Mouse (Mus musculus): ENCODE results near the gene Rnls. TPM values are rescaled to one million over a fixed set of nuclear protein-coding genes. Genes with fewer than 3 reads are reported as not detected.

Gene Rnls
- polyA plus RNA-seq, 1 experiment from 2014 or later: 10.0 TPM

DNA sequence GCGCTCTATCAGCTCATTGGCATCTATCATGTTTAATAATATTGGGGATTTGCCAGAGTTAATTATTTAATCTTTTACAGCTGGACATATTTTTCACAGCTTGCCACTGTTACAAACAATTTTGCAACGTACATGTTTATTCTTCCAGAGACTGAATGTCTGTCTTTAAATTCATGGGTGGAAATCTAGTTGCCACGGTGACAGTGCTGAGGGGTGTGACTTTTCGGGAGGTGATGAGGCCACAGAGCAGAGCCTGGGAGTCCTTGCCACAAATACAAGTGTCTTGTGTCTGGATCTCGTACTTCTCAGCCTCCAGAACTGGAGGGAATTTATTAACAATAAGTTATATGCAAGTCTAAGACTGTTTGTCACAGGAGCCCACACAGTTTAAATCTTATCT, 212.5 kb downstream of the Rnls start:
- 53% methylated on average over 5 of the region's 5 CpGs for WGBS
- Histone ChIP-seq H3K9ac (ENCODE audit: low read depth, low read length) (no peak overlapping the region), H3K4me3 (ENCODE audit: low read length) (no peak overlapping the region), H3K36me3 (ENCODE audit: control insufficient read depth, insufficient read depth, low read length) (no peaks in the 10 kb centered on the region), H3K27ac (ENCODE audit: low read depth, low read length) (no peak overlapping the region), H3K4me2 (ENCODE audit: low read length) (no peak overlapping the region), H3K27me3 (replicated peaks; ENCODE audit: control insufficient read depth, insufficient read depth, low read length) (no peaks in the 10 kb centered on the region), H3K4me1 (ENCODE audit: control insufficient read depth, insufficient read depth, low read depth, low read length) (no peaks in the 10 kb centered on the region), H3K9me3 (ENCODE audit: control insufficient read depth, low read length) (no peaks in the 10 kb centered on the region)
- ATAC-seq: no peak

DNA sequence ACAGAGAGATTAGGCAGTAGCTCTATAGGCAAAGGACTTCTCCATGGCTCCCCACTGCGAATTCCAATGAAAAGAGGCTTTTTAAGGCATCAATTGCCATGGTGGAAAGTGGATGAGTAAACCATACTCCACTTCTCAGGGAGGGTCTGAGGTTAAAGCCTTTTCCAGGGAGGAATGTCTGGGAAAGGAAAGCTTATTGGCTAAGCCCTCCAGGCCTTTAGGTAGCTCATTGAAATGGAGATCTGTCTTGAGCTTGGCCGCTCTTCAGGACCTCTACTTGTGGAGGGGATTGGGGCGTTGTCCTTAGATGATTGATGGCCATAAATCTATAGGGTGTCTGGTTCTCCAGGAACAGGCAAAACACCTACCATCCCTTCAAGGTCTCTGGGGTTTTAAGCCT, 213.2 kb downstream of the Rnls start:
- 45% methylated on average over 3 of the region's 3 CpGs for WGBS
- H3K4me2 ChIP-seq (ENCODE audit: low read length): no peak overlapping the region
- H3K9ac ChIP-seq (ENCODE audit: low read depth, low read length): no peak overlapping the region
- H3K9me3 ChIP-seq (ENCODE audit: control insufficient read depth, low read length): no peaks in the 10 kb centered on the region
- H3K4me1 ChIP-seq (ENCODE audit: control insufficient read depth, insufficient read depth, low read depth, low read length): no peaks in the 10 kb centered on the region
- no peaks in the 10 kb centered on the region for H3K27me3 ChIP-seq (replicated peaks; ENCODE audit: control insufficient read depth, insufficient read depth, low read length)
- H3K27ac ChIP-seq (ENCODE audit: low read depth, low read length): no peak overlapping the region
- H3K36me3 ChIP-seq (ENCODE audit: control insufficient read depth, insufficient read depth, low read length): no peaks in the 10 kb centered on the region
- no peak for ATAC-seq
- H3K4me3 ChIP-seq (ENCODE audit: low read length): no peak overlapping the region

DNA sequence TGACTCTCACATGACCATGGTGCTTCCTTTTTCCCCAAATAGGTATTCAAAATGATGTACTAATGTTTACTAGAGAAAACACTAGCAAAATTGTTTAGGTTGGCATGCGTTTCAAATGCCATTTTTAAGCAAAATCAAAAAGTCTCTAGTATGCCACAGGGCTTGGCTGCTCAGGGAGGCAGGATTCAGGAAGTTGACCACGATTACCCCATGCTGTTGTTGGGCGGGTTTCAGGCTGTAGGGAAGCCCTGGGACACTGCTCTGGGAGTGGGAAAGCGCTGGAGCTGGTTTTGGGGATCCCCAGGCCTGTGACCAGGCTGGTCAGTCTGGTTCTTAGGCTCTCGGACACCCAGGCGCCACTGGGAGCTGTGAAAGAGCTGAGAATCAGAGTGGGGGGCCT, 213.7 kb downstream of the Rnls start:
- Histone ChIP-seq H3K4me2 (ENCODE audit: low read length) (no peak overlapping the region), H3K4me3 (ENCODE audit: low read length) (no peak overlapping the region), H3K36me3 (ENCODE audit: control insufficient read depth, insufficient read depth, low read length) (no peaks in the 10 kb centered on the region), H3K4me1 (ENCODE audit: control insufficient read depth, insufficient read depth, low read depth, low read length) (no peaks in the 10 kb centered on the region), H3K27ac (ENCODE audit: low read depth, low read length) (no peak overlapping the region), H3K9me3 (ENCODE audit: control insufficient read depth, low read length) (no peaks in the 10 kb centered on the region), H3K9ac (ENCODE audit: low read depth, low read length) (no peak overlapping the region), H3K27me3 (replicated peaks; ENCODE audit: control insufficient read depth, insufficient read depth, low read length) (no peaks in the 10 kb centered on the region)
- ATAC-seq: no peak
- 47% methylated on average over 6 of the region's 6 CpGs for WGBS

DNA sequence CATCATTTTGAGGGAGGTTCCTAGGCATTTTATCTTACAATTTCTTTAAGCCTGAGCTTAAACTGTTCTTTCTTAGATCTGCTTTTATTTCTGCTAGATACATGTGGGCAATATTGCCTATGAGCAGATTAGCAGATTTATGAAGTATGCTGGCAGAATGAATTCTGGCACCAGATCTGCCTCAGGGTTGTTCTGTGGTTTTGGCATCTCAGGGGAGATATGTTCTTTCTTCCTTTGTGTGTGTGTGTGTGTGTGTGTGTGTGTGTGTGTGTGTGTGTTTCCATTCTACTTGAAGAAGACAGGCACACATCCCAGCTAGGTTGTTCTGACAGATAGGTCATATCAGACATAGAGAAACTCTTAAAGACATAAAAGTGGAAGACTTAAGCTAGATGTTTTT, 218.1 kb downstream of the Rnls start:
- Histone ChIP-seq H3K4me1 (ENCODE audit: control insufficient read depth, insufficient read depth, low read depth, low read length) (no peaks in the 10 kb centered on the region), H3K4me3 (ENCODE audit: low read length) (no peak overlapping the region), H3K27me3 (replicated peaks; ENCODE audit: control insufficient read depth, insufficient read depth, low read length) (no peaks in the 10 kb centered on the region), H3K27ac (ENCODE audit: low read depth, low read length) (no peak overlapping the region), H3K4me2 (ENCODE audit: low read length) (no peak overlapping the region), H3K9me3 (ENCODE audit: control insufficient read depth, low read length) (no peaks in the 10 kb centered on the region), H3K36me3 (ENCODE audit: control insufficient read depth, insufficient read depth, low read length) (no peaks in the 10 kb centered on the region), H3K9ac (ENCODE audit: low read depth, low read length) (no peak overlapping the region)
- ATAC-seq: no peak

DNA sequence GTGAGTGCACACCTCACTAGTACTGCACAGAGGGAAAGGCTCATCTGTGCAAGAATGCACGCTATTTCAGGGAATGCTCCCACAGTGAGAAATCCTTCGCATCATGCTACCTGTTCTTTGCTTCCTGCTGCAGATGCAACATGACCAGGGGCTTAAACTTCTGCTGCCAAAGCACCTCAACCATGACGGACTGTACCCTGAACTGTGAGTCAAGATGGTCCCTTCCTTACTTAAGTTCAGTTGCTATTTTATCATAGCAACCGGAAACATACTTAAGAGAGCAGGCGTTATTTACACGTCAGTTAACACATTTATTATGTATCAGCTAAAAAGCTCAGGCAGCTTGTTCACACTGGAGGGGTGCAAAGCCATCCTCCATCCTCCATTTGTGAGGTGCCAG, 222.2 kb downstream of the Rnls start:
- H3K27ac ChIP-seq (ENCODE audit: low read depth, low read length): no peak overlapping the region
- no peak for ATAC-seq
- no peaks in the 10 kb centered on the region for H3K27me3 ChIP-seq (replicated peaks; ENCODE audit: control insufficient read depth, insufficient read depth, low read length)
- H3K36me3 ChIP-seq (ENCODE audit: control insufficient read depth, insufficient read depth, low read length): no peaks in the 10 kb centered on the region
- no peaks in the 10 kb centered on the region for H3K9me3 ChIP-seq (ENCODE audit: control insufficient read depth, low read length)
- H3K4me1 ChIP-seq (ENCODE audit: control insufficient read depth, insufficient read depth, low read depth, low read length): no peaks in the 10 kb centered on the region
- 85% methylated on average over 6 of the region's 6 CpGs for WGBS
- H3K4me3 ChIP-seq (ENCODE audit: low read length): no peak overlapping the region
- H3K4me2 ChIP-seq (ENCODE audit: low read length): no peak overlapping the region
- H3K9ac ChIP-seq (ENCODE audit: low read depth, low read length): no peak overlapping the region

DNA sequence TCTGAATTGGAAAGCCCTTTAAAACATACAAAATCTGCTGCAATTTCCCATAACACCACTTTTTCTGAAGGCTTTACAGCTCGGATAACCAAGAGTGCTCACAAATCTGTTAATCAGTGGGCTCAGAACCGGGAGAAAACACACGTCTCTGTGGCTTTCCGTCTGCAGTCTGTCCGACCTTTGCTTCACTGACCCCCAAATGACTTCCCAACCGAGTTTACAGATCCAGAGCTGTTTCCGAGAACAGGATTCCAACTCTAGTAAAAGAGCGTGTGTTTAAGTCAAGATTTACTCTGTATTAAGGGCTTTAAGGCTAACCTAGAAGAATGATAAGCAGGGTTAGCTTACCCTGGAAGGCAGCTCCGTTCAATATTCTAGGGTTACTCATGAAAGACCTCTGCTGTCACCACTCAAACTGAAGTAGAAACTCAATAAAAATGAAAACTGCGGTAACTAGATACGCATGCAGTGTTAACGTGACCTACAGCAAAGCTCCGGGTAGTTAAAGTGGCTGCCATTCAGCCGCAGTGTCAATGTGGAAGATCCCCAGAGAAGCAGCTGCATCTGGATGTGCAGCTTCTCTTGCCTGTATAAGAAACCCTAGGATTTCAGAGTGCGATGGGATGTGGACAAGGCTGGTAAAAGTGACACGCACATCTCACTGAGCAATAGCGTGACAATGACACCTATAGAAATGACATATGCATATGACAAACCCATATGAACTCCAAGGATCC, 224.4 kb downstream of the Rnls start:
- H3K36me3 ChIP-seq (ENCODE audit: control insufficient read depth, insufficient read depth, low read length): no peaks in the 10 kb centered on the region
- 78% methylated on average over 17 of the region's 17 CpGs for WGBS

DNA sequence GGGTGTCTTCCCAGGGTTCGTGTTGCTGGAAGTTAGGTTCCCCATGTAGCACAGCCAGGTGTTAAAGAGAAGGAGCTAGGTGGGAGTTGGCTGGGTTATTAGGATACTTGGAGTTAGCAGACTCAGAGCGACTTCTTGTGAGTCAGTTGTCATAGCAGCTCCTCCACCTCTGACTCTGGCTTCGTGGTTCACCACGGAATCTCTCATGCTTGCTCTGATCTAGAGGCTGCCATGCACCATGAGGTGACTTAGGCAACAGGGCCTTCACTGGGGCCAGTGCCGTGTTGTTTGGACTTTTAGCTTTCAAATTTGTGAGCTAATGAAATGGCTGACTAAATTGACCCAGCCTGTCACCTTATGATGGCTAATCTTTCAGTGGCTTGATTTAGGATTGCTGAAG, 227.3 kb downstream of the Rnls start:
- Histone ChIP-seq H3K27ac (ENCODE audit: low read depth, low read length) (no peak overlapping the region), H3K36me3 (ENCODE audit: control insufficient read depth, insufficient read depth, low read length) (no peaks in the 10 kb centered on the region), H3K4me2 (ENCODE audit: low read length) (no peak overlapping the region), H3K27me3 (replicated peaks; ENCODE audit: control insufficient read depth, insufficient read depth, low read length) (no peaks in the 10 kb centered on the region), H3K4me1 (ENCODE audit: control insufficient read depth, insufficient read depth, low read depth, low read length) (no peaks in the 10 kb centered on the region), H3K9me3 (ENCODE audit: control insufficient read depth, low read length) (no peaks in the 10 kb centered on the region), H3K4me3 (ENCODE audit: low read length) (no peak overlapping the region), H3K9ac (ENCODE audit: low read depth, low read length) (no peak overlapping the region)
- ATAC-seq: no peak
- WGBS: 90% methylated on average over 5 of the region's 5 CpGs

More for the DNA sequence above, 224.4 kb downstream of the Rnls start:
- no peaks in the 10 kb centered on the region for H3K9me3 ChIP-seq (ENCODE audit: control insufficient read depth, low read length)
- ATAC-seq: no peak
- H3K27ac ChIP-seq (ENCODE audit: low read depth, low read length): no peak overlapping the region
- H3K4me1 ChIP-seq (ENCODE audit: control insufficient read depth, insufficient read depth, low read depth, low read length): no peaks in the 10 kb centered on the region
- no peak overlapping the region for H3K4me3 ChIP-seq (ENCODE audit: low read length)
- no peak overlapping the region for H3K9ac ChIP-seq (ENCODE audit: low read depth, low read length)
- H3K4me2 ChIP-seq (ENCODE audit: low read length): no peak overlapping the region
- H3K27me3 ChIP-seq (replicated peaks; ENCODE audit: control insufficient read depth, insufficient read depth, low read length): no peaks in the 10 kb centered on the region

DNA sequence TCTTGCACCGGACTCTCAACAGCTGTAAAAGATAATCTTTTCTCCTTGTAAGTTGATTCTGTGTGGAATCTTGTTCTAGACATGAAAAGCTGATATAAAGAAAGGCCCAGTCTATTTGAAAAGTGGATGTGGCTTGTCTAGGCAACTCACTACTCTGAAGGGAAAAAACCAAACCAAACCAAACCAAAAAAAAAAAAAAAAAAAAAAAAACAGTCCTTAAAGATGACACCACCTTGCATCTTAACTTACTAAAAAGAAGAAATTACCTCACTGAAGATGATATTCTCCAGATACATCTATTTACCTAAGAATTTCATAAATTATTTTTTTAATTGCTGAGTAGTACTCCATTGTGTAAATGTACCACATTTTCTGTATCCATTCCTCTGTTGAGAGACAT, 230.2 kb downstream of the Rnls start:
- no peak overlapping the region for H3K27ac ChIP-seq (ENCODE audit: low read depth, low read length)
- no peak overlapping the region for H3K9ac ChIP-seq (ENCODE audit: low read depth, low read length)
- no peaks in the 10 kb centered on the region for H3K4me1 ChIP-seq (ENCODE audit: control insufficient read depth, insufficient read depth, low read depth, low read length)
- no peak for ATAC-seq
- H3K4me2 ChIP-seq (ENCODE audit: low read length): no peak overlapping the region
- 93% methylated on average over 1 of the region's 1 CpGs for WGBS
- no peaks in the 10 kb centered on the region for H3K27me3 ChIP-seq (replicated peaks; ENCODE audit: control insufficient read depth, insufficient read depth, low read length)
- H3K4me3 ChIP-seq (ENCODE audit: low read length): no peak overlapping the region
- no peaks in the 10 kb centered on the region for H3K9me3 ChIP-seq (ENCODE audit: control insufficient read depth, low read length)
- no peaks in the 10 kb centered on the region for H3K36me3 ChIP-seq (ENCODE audit: control insufficient read depth, insufficient read depth, low read length)

DNA sequence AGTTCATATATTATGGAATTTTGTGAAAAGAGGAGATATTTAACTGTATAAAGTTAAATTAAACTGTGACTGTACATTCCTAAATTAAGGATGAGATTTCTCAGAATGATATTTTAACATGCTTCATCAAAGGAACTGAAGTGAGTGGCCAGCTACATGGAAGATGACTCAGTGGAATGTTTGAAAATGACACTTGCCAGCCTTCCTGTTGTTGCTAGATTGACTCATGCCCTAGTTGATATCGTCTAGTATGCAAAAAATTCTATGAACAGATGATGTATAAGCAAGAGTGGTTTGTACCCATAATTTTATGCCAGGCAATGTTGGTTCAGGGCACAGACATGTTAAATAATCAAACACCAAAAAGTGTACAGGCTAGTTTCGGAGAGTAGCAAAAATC, 232.2 kb downstream of the Rnls start:
- Histone ChIP-seq H3K27ac (ENCODE audit: low read depth, low read length) (no peak overlapping the region), H3K27me3 (replicated peaks; ENCODE audit: control insufficient read depth, insufficient read depth, low read length) (no peaks in the 10 kb centered on the region), H3K4me2 (ENCODE audit: low read length) (no peak overlapping the region), H3K4me3 (ENCODE audit: low read length) (no peak overlapping the region), H3K9me3 (ENCODE audit: control insufficient read depth, low read length) (no peaks in the 10 kb centered on the region), H3K36me3 (ENCODE audit: control insufficient read depth, insufficient read depth, low read length) (no peaks in the 10 kb centered on the region), H3K4me1 (ENCODE audit: control insufficient read depth, insufficient read depth, low read depth, low read length) (no peaks in the 10 kb centered on the region), H3K9ac (ENCODE audit: low read depth, low read length) (no peak overlapping the region)
- ATAC-seq: no peak
- WGBS: 92% methylated on average over 2 of the region's 2 CpGs

DNA sequence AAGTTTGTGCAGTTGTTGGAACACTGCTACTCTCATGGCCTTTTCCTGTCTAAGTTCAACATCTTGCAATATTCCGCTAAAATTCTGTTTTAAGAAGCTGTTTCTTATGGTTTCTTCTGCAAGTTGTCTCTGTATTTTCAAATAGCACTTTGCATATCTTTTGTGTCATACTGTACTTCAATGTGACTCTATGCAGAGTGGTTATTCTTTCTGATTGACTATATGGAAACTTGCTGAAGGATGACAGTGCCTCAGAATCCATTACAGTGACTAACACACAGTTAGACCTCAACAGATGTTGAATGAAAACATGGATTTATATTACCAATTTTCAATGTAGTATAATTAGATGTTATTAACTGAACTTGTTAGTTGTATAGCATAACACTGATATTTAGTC, 232.9 kb downstream of the Rnls start:
- Histone ChIP-seq H3K36me3 (ENCODE audit: control insufficient read depth, insufficient read depth, low read length) (no peaks in the 10 kb centered on the region), H3K27ac (ENCODE audit: low read depth, low read length) (no peak overlapping the region), H3K9ac (ENCODE audit: low read depth, low read length) (no peak overlapping the region), H3K9me3 (ENCODE audit: control insufficient read depth, low read length) (no peaks in the 10 kb centered on the region), H3K4me3 (ENCODE audit: low read length) (no peak overlapping the region), H3K27me3 (replicated peaks; ENCODE audit: control insufficient read depth, insufficient read depth, low read length) (no peaks in the 10 kb centered on the region), H3K4me2 (ENCODE audit: low read length) (no peak overlapping the region), H3K4me1 (ENCODE audit: control insufficient read depth, insufficient read depth, low read depth, low read length) (no peaks in the 10 kb centered on the region)
- ATAC-seq: no peak
- WGBS: 95% methylated on average over 1 of the region's 1 CpGs

Measured in hindbrain, embryonic 16.5 days (tissue).